Mouse (Mus musculus) embryonic facial prominence, embryonic 10.5 days (tissue): ENCODE results near the gene Manbal. TPM values are rescaled to one million over a fixed set of nuclear protein-coding genes. Genes with fewer than 3 reads are reported as not detected.
A peak's percentile ranks its signal among the peaks of the same experiment; 100 is the strongest.

Source experiments
- DNase-seq: peaks from one replicate; pipeline ENCODE4 v3.0.0-alpha.2; 2017; ENCODE audit warnings: low spot score
- H3K27ac ChIP-seq: fragments of 300-500 bp; sonication (generic); replicated peaks from 2 replicates; pipeline ENCODE4 v1.5.1; 2016; ENCODE audit warnings: mild to moderate bottlenecking
- H3K27me3 ChIP-seq: fragments of 300-500 bp; sonication (generic); replicated peaks from 2 replicates; pipeline ENCODE4 v1.6.1; 2016; ENCODE audit warnings: low read depth, mild to moderate bottlenecking; ENCODE audit not compliant: poor library complexity, severe bottlenecking
- H3K36me3 ChIP-seq: fragments of 300-500 bp; sonication (generic); replicated peaks from 2 replicates; pipeline ENCODE4 v1.6.1; 2016; ENCODE audit warnings: mild to moderate bottlenecking, moderate library complexity
- H3K4me1 ChIP-seq: fragments of 300-500 bp; sonication (generic); 2 replicates; pipeline ENCODE4 v1.6.1; 2016
- H3K4me3 ChIP-seq: fragments of 300-500 bp; sonication (generic); 2 replicates; pipeline ENCODE4 v1.5.1; 2016; ENCODE audit warnings: mild to moderate bottlenecking, moderate library complexity
- H3K9me3 ChIP-seq: fragments of 300-500 bp; sonication (generic); 2 replicates; pipeline ENCODE4 v1.6.1; 2016; ENCODE audit warnings: mild to moderate bottlenecking
- WGBS: fragments of 180-500 bp; shearing (Covaris S2); methylation state at CpG from one replicate; pipeline ENCODE4 v1.1.7; 2016; 5-methylcytosine and 5-hydroxymethylcytosine counted together
- polyA plus RNA-seq: library from polyadenylated mRNA; unstranded; fragments of >200 nt; fragmentation: Nextera tagmentation; extraction: Ambion mirVana; gene quantifications from 2 replicates; pipeline ENCODE4 v1.2.1, GENCODE M21; 2016

The Manbal gene
- polyA plus RNA-seq, 1 experiment from 2014 or later, result 66.5 TPM

DNA sequence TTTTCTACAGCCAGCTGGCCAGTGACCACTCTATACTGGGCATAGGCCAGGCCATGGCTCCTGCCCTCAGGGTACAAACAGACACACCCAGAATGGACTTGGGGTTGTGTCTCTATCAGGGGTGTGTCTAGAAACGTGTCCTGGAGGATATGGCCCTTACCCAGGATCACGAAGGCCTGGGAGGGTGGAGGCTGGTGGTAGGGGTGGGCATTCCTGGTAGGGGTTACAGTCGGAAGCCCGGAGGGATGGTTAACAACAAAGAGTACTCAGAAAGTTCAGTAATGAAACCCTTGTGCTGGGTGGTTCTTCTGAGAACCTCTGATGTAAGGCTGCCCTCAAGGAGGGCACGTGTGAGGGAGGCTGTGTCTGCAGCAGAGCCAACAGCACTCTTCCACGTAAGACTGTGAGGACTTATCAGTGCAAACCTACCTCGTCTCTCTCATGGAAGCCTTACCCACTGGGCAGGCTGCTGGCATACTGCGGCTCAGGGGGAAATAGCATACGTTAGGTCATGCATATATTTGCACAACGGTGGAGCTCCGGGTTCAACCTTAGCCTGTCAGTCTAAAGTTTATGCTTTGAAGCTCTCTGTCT lies 54.8 kb downstream of the Manbal start:
- H3K4me3 ChIP-seq, result no peak overlapping the region
- no peaks in the 10 kb centered on the region for H3K9me3 ChIP-seq
- H3K27me3 ChIP-seq, result peaks cover 5% of the 10 kb centered on the region; the same call in 1 of the 2 replicates
- no peak for DNase-seq
- peaks cover 3% of the 10 kb centered on the region; the same call in 1 of the 2 replicates for H3K36me3 ChIP-seq
- WGBS, result 64% methylated on average over 11 of the region's 11 CpGs
- H3K27ac ChIP-seq, result peak overlapping the region; percentile 99
- peaks cover 80% of the 10 kb centered on the region for H3K4me1 ChIP-seq

DNA sequence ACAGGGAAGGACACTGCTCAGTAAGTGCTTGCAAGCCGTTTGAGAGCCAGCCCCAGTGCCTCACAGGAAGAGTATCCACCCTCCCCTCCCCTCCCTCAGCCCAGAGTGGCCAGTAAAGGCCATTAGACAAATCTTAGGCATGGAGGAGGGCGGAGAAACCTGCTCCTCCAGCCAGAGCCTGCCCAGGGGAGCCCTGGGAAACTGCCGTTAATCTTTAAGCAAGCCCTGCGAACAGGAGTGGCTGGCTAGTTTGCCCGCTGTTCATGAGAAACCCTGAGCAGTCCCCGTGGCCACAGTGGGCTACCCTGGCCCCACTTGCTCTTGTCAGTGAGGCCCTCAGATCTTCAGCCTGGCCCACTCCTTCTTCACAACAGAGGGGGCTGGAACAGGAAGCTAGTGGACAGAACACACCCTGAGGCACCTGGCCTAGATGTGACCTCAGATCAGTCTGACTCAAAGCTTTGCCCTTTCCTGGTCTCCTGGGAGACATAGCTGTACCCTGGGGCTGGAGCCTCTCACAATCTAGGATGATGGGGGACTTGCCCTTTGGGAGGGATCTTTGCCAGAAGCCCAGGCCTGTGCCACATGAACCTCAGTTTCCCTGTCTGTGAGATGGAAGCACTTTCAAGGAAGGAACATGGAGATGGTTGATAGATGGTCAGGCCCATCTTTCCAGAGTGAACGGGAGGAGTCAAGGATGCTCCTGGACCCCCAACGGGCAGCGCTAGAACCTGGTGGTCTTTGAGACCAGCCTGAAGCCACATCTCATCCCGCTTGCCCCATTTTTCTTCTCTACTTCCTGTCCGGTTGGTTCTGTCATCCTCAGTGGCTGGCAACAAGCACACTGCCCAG lies 55.7 kb downstream of the Manbal start:
- WGBS, result 34% methylated on average over 11 of the region's 11 CpGs
- H3K36me3 ChIP-seq, result peaks cover 12% of the 10 kb centered on the region
- no peaks in the 10 kb centered on the region for H3K9me3 ChIP-seq
- peak overlapping the region; percentile 90 for H3K4me3 ChIP-seq
- H3K27me3 ChIP-seq, result no peaks in the 10 kb centered on the region; the same call in 1 of the 2 replicates
- peak; percentile 74 for DNase-seq
- peak overlapping the region; percentile 99 for H3K27ac ChIP-seq
- H3K4me1 ChIP-seq, result peaks cover 78% of the 10 kb centered on the region

DNA sequence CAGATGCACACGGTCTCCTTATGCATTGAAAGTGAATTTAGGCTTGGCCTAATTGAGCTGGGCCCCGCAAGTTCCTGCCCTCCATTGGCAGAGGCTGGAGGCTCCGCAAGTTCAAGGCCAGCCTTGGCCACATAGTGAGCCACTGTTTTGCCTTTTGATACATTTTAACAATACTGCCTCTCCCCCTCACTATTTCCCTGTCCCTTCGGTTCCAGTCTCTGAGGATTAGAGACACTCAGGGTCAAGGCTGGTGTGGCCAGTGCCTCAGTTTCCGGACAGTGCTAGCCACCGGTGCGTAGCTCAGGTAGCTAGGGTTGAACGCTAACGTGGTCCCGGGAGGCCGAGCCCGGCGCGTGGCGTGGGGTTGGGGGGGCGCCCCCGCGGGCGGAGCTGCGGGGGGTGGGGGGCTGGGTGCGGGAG lies 56.3 kb downstream of the Manbal start:
- Histone ChIP-seq H3K9me3 (no peaks in the 10 kb centered on the region), H3K4me1 (peaks cover 74% of the 10 kb centered on the region), H3K36me3 (peaks cover 18% of the 10 kb centered on the region), H3K27ac (peak overlapping the region; percentile 99), H3K4me3 (peak overlapping the region; percentile 90), H3K27me3 (no peaks in the 10 kb centered on the region)
- DNase-seq, result peak; percentile 50
- WGBS, result 7% methylated on average over 21 of the region's 21 CpGs

DNA sequence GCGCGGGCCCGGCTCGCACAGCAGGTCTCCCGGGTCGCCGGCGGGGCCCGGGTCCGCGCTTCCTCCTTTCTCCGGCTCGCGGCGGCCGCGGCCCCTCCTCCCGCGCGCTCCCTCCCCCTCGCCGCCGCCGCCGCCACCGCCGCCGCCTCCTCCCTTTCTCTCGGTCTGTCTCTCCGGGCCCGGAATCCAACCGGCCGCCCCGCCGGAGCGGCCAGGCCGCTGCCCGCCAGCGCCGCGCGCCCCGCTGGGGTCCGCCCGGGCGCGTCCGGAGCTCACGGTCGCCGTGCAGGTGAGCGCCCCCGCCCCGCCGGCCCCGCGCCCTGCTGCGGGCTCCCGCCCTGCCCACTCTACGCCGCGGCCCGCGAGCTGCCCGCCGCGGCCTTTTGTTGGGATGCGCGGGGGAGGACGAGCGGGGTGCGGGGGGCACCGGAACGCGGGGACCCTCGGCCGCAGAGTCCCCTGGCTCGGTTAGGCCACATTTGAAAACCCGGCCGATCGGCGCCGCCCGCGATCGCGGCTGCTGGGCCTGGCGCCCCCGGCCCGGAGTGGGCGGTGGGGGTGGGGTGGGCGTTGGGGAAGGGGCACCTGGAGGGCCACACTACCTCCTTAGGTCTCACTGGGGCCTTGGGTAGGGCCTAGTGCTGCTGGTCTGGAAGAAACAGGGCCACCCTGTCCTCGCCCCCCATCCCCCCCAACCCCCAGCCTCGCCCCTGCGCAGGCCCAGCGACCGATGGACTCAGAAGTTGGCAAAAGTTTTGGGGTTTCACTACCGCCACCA lies 56.9 kb downstream of the Manbal start:
- peaks cover 73% of the 10 kb centered on the region for H3K4me1 ChIP-seq
- peak overlapping the region; percentile 90 for H3K4me3 ChIP-seq
- peak overlapping the region; percentile 99 for H3K27ac ChIP-seq
- H3K36me3 ChIP-seq, result peaks cover 24% of the 10 kb centered on the region
- no peaks in the 10 kb centered on the region for H3K27me3 ChIP-seq
- DNase-seq, result peak; percentile 71
- H3K9me3 ChIP-seq, result no peaks in the 10 kb centered on the region
- WGBS, result under 1% methylated on average over 90 of the region's 98 CpGs

DNA sequence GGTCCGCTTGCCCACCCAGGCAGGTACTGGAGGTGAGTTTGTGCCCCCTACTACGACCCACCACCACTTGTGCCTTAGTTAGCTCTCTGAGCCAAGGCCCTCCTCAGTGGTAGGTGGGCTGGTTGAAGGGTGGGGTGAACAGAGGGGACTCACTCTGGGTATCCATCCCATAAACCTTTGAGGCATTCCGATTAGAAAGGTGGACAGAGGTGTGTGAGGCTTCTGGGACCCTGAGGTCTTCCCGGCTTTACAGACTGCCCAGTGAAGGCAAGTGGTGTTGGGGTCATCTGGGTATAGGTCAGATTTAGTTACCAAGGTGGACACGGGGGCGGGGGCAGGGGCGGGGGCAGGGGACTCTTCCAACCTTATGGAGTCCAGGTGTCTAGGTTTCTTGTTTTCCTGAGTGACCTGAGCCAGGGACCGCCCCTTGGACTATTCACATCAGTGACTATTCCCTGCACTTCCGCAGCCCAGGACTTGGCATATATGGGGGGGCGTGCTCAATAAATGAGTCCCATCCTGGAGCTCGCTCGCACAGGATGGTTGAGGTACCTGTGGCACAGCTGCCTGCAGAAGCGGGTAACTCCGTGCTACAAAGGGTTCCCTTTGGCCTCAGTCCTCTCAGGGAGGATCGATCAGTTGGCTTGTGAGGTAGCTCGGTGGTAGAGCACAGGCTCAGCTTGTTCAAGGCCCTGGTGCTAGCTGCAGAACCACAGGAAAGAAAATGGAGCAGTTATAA lies 57.7 kb downstream of the Manbal start:
- Histone ChIP-seq H3K27me3 (no peaks in the 10 kb centered on the region), H3K36me3 (peaks cover 32% of the 10 kb centered on the region), H3K9me3 (no peaks in the 10 kb centered on the region), H3K27ac (peak overlapping the region; percentile 99), H3K4me1 (peaks cover 79% of the 10 kb centered on the region), H3K4me3 (peak overlapping the region; percentile 90)
- WGBS, result 58% methylated on average over 16 of the region's 16 CpGs
- DNase-seq, result peak; percentile 35

DNA sequence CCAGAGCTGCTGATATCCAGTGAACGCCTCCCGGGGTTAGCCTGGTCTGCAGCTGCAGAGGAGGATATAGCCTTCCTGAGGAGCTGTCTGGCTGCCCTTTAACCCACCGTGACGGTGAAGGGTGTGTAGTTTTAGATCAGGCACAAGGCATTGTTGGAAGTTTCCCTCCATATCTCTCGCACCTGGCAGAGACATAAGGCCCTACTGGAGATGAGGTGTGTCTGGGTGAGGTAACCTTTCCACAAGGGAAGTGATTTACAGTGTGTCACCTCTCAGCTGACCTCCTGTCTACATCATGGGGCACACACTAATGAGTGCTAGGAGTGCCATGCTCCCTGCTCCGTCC lies 58.2 kb downstream of the Manbal start:
- Histone ChIP-seq H3K27ac (peak overlapping the region; percentile 99), H3K4me3 (peak overlapping the region; percentile 90)

DNA sequence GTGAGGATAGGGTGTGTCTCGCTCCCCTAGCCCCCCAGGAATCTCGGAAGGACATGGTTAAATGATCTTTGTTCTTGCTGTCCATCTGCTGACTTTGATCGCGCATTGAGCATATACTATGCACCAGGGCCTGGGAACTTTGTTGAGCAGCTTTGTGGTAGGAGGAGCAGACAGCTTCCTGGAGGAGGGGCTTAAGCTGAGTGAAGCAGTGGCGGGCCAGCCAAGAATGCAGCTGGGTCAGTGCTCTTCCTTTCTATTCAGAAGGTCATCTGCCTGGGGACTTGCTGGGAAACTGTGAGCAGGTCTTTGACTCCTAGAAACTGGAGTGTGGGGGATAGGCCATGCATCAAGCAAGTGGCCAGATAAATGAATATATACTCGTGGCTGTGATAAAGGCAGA lies 58.8 kb downstream of the Manbal start:
- no peaks in the 10 kb centered on the region for H3K27me3 ChIP-seq
- WGBS, result 77% methylated on average over 6 of the region's 6 CpGs
- H3K4me3 ChIP-seq, result peak overlapping the region; percentile 90; the same call in 1 of the 2 replicates
- H3K27ac ChIP-seq, result peak overlapping the region; percentile 99; the same call in 1 of the 2 replicates
- H3K9me3 ChIP-seq, result no peaks in the 10 kb centered on the region
- no peak for DNase-seq
- H3K4me1 ChIP-seq, result peaks cover 84% of the 10 kb centered on the region
- H3K36me3 ChIP-seq, result peaks cover 43% of the 10 kb centered on the region

More for the DNA sequence above, 58.2 kb downstream of the Manbal start:
- peaks cover 81% of the 10 kb centered on the region for H3K4me1 ChIP-seq
- no peaks in the 10 kb centered on the region for H3K27me3 ChIP-seq
- H3K9me3 ChIP-seq, result no peaks in the 10 kb centered on the region
- no peak for DNase-seq
- H3K36me3 ChIP-seq, result peaks cover 37% of the 10 kb centered on the region
- 75% methylated on average over 6 of the region's 6 CpGs for WGBS

DNA sequence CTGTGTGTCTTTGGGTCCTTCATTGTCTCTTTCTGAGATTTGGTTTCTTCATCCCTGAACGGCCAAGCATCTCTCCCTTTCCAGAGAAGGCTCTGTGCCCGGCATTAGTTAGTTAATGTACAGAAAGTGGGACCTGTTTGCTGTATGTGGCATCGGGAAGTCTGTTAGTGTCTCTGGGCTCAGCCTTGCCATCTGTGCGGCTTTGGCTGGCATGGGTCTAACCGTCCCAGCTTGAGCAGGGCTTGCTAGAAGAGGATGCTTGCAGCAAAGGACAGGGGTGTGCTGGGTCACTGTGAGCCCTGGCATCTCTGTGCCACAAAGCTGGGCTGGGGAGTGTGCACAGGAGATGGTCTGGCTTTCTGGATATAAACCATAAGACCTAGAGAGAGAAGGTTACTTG lies 59.8 kb downstream of the Manbal start:
- peaks cover 89% of the 10 kb centered on the region for H3K4me1 ChIP-seq

DNA sequence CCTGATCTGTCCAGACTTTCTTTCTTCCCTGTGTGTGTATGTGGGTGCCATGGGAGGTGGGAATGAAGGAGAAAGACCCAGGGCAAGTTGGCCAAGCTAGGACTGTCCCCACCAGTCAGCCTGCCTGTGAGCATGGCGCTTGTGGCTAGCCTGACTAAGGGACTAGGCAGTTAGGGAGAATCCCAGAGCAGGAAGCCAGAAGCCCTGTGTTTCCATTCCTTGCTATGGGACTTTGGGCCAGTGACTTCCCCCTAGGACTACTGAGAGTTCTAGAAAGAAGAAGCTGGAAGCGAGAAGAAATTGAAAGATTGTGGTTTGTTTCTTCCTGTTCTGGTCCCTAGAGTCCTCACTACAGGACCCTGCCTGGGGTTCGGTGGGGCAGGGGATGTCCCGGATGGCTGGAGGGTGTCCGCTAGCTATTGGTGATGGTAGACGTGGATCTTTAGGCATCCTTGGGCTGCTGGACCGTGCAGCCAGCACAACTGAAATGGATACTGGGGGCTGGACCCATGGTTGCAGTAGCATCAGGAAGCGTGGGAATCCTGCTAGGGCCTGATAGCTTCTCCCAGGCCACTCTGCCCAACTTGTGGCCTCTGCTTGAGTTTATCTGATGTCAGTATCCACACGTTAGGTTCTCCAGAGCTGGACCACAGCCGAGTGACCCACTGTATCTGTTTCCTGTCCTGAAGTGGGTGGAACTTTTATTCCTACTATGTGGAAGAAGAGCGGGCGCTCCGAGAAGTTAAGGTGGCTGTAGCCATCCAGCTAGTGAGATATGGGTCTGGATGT lies 61.2 kb downstream of the Manbal start:
- H3K36me3 ChIP-seq, result peaks cover 66% of the 10 kb centered on the region
- 91% methylated on average over 13 of the region's 13 CpGs for WGBS
- no peak overlapping the region for H3K4me3 ChIP-seq
- no peaks in the 10 kb centered on the region for H3K27me3 ChIP-seq
- H3K27ac ChIP-seq, result no peak overlapping the region
- no peak for DNase-seq
- peaks cover 89% of the 10 kb centered on the region for H3K4me1 ChIP-seq
- no peaks in the 10 kb centered on the region for H3K9me3 ChIP-seq

More for the DNA sequence above, 59.8 kb downstream of the Manbal start:
- no peak for DNase-seq
- H3K27ac ChIP-seq, result 0 out of 2 replicates have a peak overlapping the region, but pooled peaks have one; percentile 15
- peaks cover 53% of the 10 kb centered on the region for H3K36me3 ChIP-seq
- 90% methylated on average over 5 of the region's 5 CpGs for WGBS
- H3K4me3 ChIP-seq, result 0 out of 2 replicates have a peak overlapping the region, but pooled peaks have one; percentile 26
- H3K9me3 ChIP-seq, result no peaks in the 10 kb centered on the region
- no peaks in the 10 kb centered on the region for H3K27me3 ChIP-seq

DNA sequence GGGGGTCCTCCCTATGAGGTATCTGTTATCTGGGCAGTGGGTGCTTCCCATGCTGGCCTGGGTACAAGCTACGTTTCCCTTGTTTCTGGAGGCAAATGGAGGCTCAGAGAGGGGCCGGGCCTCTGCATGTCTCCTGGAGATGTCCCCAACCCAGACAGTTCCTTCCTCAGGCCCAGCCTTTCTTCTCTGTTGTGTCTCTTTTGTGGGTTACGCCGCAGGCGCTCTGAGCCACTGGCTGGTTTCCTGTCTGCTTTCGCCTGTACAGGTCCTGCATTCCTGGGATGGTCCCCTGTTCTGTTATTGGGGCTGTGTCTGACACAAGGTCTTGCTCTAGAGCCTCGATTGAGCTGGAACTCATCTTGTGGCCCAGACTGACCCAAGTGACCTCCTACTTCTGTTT lies 62.3 kb downstream of the Manbal start:
- H3K27ac ChIP-seq, result peak overlapping the region; percentile 35; the same call in 1 of the 2 replicates
- 82% methylated on average over 7 of the region's 7 CpGs for WGBS

DNA sequence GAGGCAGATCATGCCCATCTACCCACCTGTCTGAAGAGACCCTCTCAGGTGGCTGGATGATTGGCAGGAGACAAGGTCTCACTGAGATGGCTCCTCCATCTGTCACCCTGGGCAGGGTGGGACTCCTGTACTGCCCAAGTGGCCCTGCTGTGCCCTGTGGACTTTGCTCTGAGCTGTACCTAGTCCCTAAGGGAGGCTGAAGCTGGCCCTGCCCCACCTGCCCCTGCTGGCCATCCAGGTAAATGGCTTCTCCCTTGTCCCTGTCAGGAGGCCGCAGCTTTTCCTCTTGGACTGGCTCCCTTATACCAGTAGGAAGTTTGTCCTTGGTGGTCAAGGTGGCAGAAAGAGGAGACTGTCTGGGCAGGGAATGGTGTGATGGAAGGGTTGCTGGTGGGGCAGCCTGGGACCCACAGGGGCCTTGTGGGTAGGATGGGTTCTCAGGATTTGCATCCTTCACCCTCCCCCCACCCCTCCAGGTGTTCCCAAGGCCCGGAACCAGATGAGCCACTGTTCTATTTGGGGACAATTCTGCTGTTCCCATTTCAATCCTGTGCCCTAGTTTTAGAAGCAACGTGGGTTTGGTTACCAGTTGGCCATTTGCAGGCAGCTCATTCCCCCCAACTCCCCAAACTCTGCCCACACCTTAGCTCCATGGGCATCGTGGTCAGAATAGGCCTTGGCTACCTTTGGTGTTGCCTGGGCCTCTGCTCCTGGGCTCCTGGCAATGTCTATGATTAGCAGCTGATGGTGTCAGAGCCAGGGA lies 63.5 kb downstream of the Manbal start:
- no peak for DNase-seq
- H3K27ac ChIP-seq, result peak overlapping the region; percentile 73
- WGBS, result 79% methylated on average over 4 of the region's 4 CpGs
- H3K27me3 ChIP-seq, result no peaks in the 10 kb centered on the region
- H3K9me3 ChIP-seq, result no peaks in the 10 kb centered on the region
- peaks cover 87% of the 10 kb centered on the region for H3K36me3 ChIP-seq
- peaks cover 94% of the 10 kb centered on the region for H3K4me1 ChIP-seq
- H3K4me3 ChIP-seq, result no peak overlapping the region

More for the DNA sequence above, 62.3 kb downstream of the Manbal start:
- Histone ChIP-seq H3K9me3 (no peaks in the 10 kb centered on the region), H3K36me3 (peaks cover 77% of the 10 kb centered on the region), H3K4me1 (peaks cover 94% of the 10 kb centered on the region), H3K27me3 (no peaks in the 10 kb centered on the region), H3K4me3 (no peak overlapping the region; the same call in 1 of the 2 replicates)
- DNase-seq, result no peak
